Comparison of ENCODE assay signal across 8 mouse cellular contexts in genomic region chrX:52912826-52913701, GRCm38 (mm10). TPM values are rescaled to one million over a fixed set of nuclear protein-coding genes. Genes with fewer than 3 reads are reported as not detected.
DNase-seq lines count a peak whose midpoint lies in the region; ATAC-seq and TF ChIP-seq lines count a peak whose summit lies in the region.

No protein-coding gene starts in this region.

- H3K27ac ChIP-seq in hindbrain, embryonic 12.5 days, result peak overlapping the region; percentile 98
- H3K27ac ChIP-seq in midbrain, embryonic 10.5 days (replicated peaks), result peak overlapping the region; percentile 96

- H3K79me3 ChIP-seq in C2C12 (ENCODE audit: low read depth), result peaks cover 30% of the 10 kb centered on the region

- TF ChIP-seq CTCF in C2C12 (IDR thresholded peaks at IDR 0.05; ENCODE audit: control insufficient read depth, insufficient read depth, insufficient read length), result no peak

- peak; percentile 4; the same call in 1 of the 2 replicates for ATAC-seq in hindbrain, embryonic 12.5 days (ENCODE audit: low FRiP score)

- no peaks in the 10 kb centered on the region for H3K36me3 ChIP-seq in C2C12 (ENCODE audit: control insufficient read depth, insufficient read depth)
- H3K36me3 ChIP-seq in hindbrain, embryonic 12.5 days, result no peaks in the 10 kb centered on the region
- 0 out of 2 replicates have a peak, but pooled peaks cover 3% of the 10 kb centered on the region for H3K36me3 ChIP-seq in midbrain, embryonic 10.5 days

- peak overlapping the region; percentile 80 for H3K9ac ChIP-seq in hindbrain, embryonic 12.5 days

- H3K27me3 ChIP-seq in C2C12 (ENCODE audit: control insufficient read depth, insufficient read depth, insufficient read length), result no peaks in the 10 kb centered on the region
- H3K27me3 ChIP-seq in hindbrain, embryonic 12.5 days, result no peaks in the 10 kb centered on the region
- H3K27me3 ChIP-seq in midbrain, embryonic 10.5 days (ENCODE audit: low read depth, poor library complexity, severe bottlenecking), result no peaks in the 10 kb centered on the region

- peaks cover 55% of the 10 kb centered on the region for H3K79me2 ChIP-seq in C2C12 (ENCODE audit: control insufficient read depth, insufficient read depth)

- no peaks in the 10 kb centered on the region for H3K9me3 ChIP-seq in hindbrain, embryonic 12.5 days (replicated peaks)
- H3K9me3 ChIP-seq in midbrain, embryonic 10.5 days (replicated peaks), result no peaks in the 10 kb centered on the region

- H3ac ChIP-seq in C2C12 (ENCODE audit: control insufficient read depth, insufficient read length, low read depth), result peak overlapping the region; percentile 44

- H3K4me3 ChIP-seq in C2C12 (ENCODE audit: insufficient read depth, poor library complexity, severe bottlenecking), result peak overlapping the region; percentile 51
- H3K4me3 ChIP-seq in hindbrain, embryonic 12.5 days, result peak overlapping the region; percentile 62
- peak overlapping the region; percentile 70 for H3K4me3 ChIP-seq in midbrain, embryonic 10.5 days

- H3K4me1 ChIP-seq in hindbrain, embryonic 12.5 days, result no peaks in the 10 kb centered on the region
- peaks cover 9% of the 10 kb centered on the region for H3K4me1 ChIP-seq in midbrain, embryonic 10.5 days

- DNase-seq in cerebellum, postnatal 14 days, result peak; percentile 18 to 31
- no peak for DNase-seq in cerebellum, adult 8-10 months
- DNase-seq in embryo, embryonic 10.5 days (ENCODE audit: low spot score), result peak; percentile 35
- DNase-seq in midbrain, embryonic 10.5 days (ENCODE audit: low spot score), result peak; percentile 21
- DNase-seq in thymus, postnatal 4 days, result peak; percentile 12
- DNase-seq in right cerebral cortex, adult 2 months (ENCODE audit: low spot score in 2 of 2), result no peak

- peak overlapping the region; percentile 48 for H3K4me2 ChIP-seq in hindbrain, embryonic 12.5 days (replicated peaks)

- WGBS in hindbrain, embryonic 12.5 days, result 21% methylated on average over 31 of the region's 31 CpGs
- WGBS in midbrain, embryonic 10.5 days, result 21% methylated on average over 31 of the region's 31 CpGs

TF ChIP-seq in C2C12, 6 proteins besides CTCF, POLR2A, EP300 and RAD21:
- no peak for TF ChIP-seq MYOG (IDR thresholded peaks at IDR 0.05; ENCODE audit: control insufficient read depth, extremely low read depth, insufficient read length)
- no peak for TF ChIP-seq MAX (IDR thresholded peaks at IDR 0.05)
- no peak for TF ChIP-seq FOSL1 (IDR thresholded peaks at IDR 0.05; ENCODE audit: insufficient read depth, low read length, poor library complexity, severe bottlenecking)
- no peak for TF ChIP-seq USF1 (IDR thresholded peaks at IDR 0.05; ENCODE audit: low read depth)
- no peak for TF ChIP-seq CEBPB (IDR thresholded peaks at IDR 0.05; ENCODE audit: low read depth)
- no peak for TF ChIP-seq MYOD1 (IDR thresholded peaks at IDR 0.05; ENCODE audit: control insufficient read depth, insufficient read length, low read depth)
TF ChIP-seq in C2C12: peak in this region for 0.

RNA-seq across cellular contexts. Expression of gene Phf6, which starts 1.0 kb away (rescaled TPM):
- polyA plus RNA-seq in C2C12 (2012; fragmentation: generic; extraction: Trizol), result 8.7 TPM
- 97.7 and 103 TPM in 2 replicates for polyA plus RNA-seq in hindbrain, embryonic 12.5 days (2016; fragmentation: Nextera tagmentation; extraction: Ambion mirVana)
- polyA plus RNA-seq in midbrain, embryonic 10.5 days (2016; fragmentation: Nextera tagmentation; extraction: Ambion mirVana), result 94.4 and 100 TPM in 2 replicates

Comparison
In these comparisons a context has a peak if more than half of its experiments do, and no peak if none do; other contexts are left out.
1. DNase-seq: peak in cerebellum, postnatal 14 days (2 of 2), embryo, embryonic 10.5 days (single experiment), midbrain, embryonic 10.5 days (single experiment) and thymus, postnatal 4 days (single experiment); none in cerebellum, adult 8-10 months (single experiment) and right cerebral cortex, adult 2 months (0 of 2).
2. Peak in every context shown above with its lines, with median percentiles within 50 percentile points of each other: H3K4me3 ChIP-seq.